Mouse (Mus musculus): ENCODE measurements around the gene Plekha7.
"Not testable (repeated sequence)": the region's sequence is repeated elsewhere in the genome, so short reads cannot be mapped to it uniquely, and the experiment has no call there.

Plekha7 gene

DNA sequence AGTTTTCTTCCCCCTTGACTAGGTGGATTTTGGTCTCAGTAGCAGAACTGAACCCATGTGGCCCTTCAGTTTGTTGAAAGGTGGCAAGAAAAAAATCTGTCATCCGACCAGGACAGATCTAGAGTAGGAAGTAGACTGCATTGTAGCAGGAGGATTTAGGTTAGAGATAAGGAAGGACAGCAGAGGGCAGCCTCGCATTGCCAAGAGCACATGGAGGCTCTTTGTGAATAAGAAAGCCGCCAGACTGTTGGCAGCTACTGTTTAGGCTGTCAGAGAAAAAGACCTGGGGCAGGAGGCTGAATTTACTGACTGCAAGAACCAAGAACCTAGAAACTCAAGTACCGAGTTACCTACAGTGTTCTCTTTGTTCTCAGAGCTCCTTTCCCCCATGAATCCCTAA lies 176.8 kb downstream of the Plekha7 start:
- DNase-seq (ENCODE audit: low read depth, low spot score): no peak

GRCm38 (mm10) chr7:116129374-116129773 lies 178.8 kb downstream of the Plekha7 start:
- DNase-seq (ENCODE audit: low read depth, low spot score): no peak

GRCm38 (mm10) chr7:116128286-116128685 lies 179.9 kb downstream of the Plekha7 start:
- DNase-seq (ENCODE audit: low read depth, low spot score): no peak

- DNase-seq (ENCODE audit: low read depth, low spot score): no peak
Measured at GRCm38 (mm10) chr7:116127052-116127451, 181.1 kb downstream of the Plekha7 start.

GRCm38 (mm10) chr7:116125671-116126070 lies 182.5 kb downstream of the Plekha7 start:
- no peak for DNase-seq (ENCODE audit: low read depth, low spot score)

- DNase-seq (ENCODE audit: low read depth, low spot score): no peak
Measured at GRCm38 (mm10) chr7:116124057-116124456, 184.1 kb downstream of the Plekha7 start.

GRCm38 (mm10) chr7:116123597-116123985 lies 184.6 kb downstream of the Plekha7 start:
- DNase-seq (ENCODE audit: low read depth, low spot score): no peak

GRCm38 (mm10) chr7:116122981-116123596 lies 185.1 kb downstream of the Plekha7 start:
- DNase-seq (ENCODE audit: low read depth, low spot score): no peak

- no peak for DNase-seq (ENCODE audit: low read depth, low spot score)
Measured at GRCm38 (mm10) chr7:116121202-116121601, 187.0 kb downstream of the Plekha7 start.

DNA sequence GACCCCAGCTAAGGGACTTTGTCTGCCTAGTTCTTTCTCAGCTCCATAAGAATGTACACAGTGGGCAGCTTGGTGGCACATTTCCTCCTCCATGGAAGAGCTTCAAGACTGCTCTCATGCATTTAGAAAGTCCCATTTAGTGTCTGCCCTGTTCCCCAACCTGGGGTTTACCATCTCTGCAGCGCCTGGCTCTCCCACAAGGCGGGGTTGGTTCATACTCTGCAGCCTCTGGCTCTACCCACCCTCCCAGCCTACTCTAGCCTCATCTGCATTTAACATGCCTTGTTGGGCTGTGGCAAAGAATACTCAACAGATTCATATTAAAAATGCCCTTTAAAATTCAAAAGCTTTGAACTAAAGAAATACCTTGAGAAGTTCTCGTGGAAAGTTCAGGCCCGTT lies 187.4 kb downstream of the Plekha7 start:
- no peak for DNase-seq (ENCODE audit: low read depth, low spot score)

GRCm38 (mm10) chr7:116119306-116119857 lies 188.8 kb downstream of the Plekha7 start:
- no peak for DNase-seq (ENCODE audit: low read depth, low spot score)

DNA sequence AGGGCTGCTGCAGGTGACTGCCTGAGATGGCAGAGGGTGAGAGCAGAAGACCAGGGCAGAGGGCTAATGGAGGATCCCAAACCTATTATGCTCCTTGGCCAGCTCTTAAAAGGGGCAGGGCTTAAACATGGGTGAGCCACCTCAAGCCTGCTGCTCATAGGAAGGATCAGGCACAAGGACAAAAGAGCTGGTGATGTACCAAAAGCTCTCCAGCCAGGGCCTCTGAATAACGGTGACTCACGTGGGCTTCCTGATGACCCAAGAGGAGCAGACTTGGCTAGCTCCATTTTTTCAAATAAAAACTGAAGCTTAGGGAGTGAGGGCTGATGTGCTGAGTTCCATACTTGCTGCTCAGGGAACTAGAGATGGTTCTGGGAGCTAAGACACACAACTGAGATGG lies 192.2 kb downstream of the Plekha7 start:
- no peak for DNase-seq (ENCODE audit: low read depth, low spot score)

- DNase-seq (ENCODE audit: low read depth, low spot score): no peak
Measured at GRCm38 (mm10) chr7:116115216-116115930, 192.8 kb downstream of the Plekha7 start.

- no peak for DNase-seq (ENCODE audit: low read depth, low spot score)
Measured at GRCm38 (mm10) chr7:116111546-116111945, 196.6 kb downstream of the Plekha7 start.

- DNase-seq (ENCODE audit: low read depth, low spot score): no peak
Measured at GRCm38 (mm10) chr7:116110661-116111060, 197.5 kb downstream of the Plekha7 start.

DNA sequence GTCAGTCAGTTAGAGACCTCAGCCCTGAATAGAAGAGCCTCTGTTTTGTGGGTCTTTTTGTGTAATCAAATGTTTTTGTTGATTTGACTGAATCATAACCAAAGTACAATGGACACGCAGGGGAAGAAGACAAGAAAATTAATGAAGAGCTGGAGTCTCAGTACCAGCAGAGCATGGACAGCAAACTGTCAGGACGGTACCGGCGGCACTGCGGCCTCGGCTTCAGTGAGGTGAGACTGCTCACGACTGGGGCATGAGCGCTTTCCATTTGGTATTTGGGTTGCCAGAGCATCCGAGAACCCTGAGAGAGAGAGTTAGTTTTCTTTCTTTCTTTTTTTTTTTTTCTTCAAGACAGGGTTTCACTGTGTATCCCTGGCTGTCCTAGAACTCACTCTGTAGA lies 205.1 kb downstream of the Plekha7 start:
- no peak for DNase-seq (ENCODE audit: low read depth, low spot score)

GRCm38 (mm10) chr7:116099952-116100528 lies 208.1 kb downstream of the Plekha7 start:
- DNase-seq (ENCODE audit: low read depth, low spot score): no peak

DNA sequence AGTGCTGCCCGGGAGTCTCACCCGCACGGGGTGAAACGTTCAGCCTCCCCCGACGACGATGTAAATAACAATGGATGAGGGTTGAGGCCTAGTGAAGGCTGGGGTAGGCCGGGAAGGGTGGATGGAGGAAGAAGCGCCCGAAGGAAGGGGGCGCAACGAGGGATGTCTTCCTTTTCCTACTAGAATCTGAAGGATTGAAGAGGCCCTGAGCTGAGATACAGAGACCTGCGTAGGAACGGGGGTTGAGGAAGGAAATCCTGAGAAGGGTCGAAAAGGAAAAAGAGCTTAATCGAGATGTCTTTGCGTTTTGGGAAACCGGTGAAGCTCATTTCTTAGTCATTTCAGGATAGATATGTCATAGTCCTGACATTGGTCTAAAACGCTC lies 214.7 kb downstream of the Plekha7 start:
- DNase-seq (ENCODE audit: low read depth, low spot score): no peak

DNA sequence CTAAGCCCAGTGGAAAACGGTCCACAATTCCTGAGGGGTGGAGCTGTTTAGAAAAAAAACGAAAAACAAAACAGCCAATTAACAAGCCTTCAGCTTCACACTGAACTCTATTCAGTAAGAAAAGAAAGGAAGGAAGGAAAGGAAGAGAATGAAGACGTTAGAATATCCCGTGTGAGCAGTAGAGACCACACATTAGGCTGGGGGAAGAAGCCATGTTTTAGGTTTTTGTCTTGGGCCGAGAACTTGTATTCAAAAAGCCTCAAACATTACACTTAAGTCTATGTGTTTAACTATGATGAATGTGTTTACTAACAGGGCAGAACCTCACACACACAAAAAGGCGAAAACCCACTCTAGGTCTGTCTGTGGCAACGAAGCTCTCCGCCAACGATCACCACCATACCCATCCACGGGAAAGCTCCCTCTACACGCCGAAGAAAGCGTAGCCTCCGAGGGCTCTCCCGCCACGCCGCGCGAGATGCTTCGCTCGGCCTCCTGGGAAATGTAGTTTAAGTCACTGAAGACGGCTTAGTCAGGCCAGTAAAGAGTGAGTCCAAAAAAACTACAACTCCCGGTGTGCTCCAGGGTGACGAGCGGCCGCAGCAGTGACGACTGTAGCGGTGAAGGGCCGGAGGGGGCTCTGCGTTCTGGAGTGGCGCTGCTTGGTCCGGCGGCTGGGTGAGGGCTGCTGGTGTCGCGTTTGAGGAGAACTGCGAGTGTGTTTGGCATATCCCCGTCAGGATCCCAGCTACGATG lies 215.3 kb downstream of the Plekha7 start:
- peak; percentile 96 for DNase-seq (ENCODE audit: low read depth, low spot score)

DNA sequence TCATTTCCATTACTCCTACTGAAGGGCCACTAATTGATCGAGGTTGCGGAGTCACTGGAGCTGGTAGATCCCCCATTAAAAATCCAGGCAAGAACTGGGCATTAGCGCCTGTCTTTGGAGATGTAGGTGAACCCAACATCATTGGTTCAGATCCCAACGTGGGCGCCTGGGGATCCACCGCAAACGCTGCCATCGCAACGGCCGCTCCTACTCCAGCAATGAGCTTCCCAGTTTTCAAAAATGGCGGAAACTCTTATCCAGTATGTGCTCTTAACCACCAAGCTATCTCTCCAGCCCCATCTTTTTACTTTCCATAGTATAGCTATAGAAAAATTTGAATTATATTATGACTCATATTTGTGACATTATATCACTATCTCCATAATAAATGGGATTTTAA lies 223.8 kb downstream of the Plekha7 start, which contains the start of gene Gm4353:
TSS of gene Gm4353 (minus strand) at position 270 of the 400 bp plus-strand sequence.
- DNase-seq (ENCODE audit: low read depth, low spot score): not testable (repeated sequence)
